Mouse (Mus musculus): ENCODE measurements around the gene Ppp3r1. TPM values are rescaled to one million over a fixed set of nuclear protein-coding genes. Genes with fewer than 3 reads are reported as not detected.

Gene Ppp3r1
- polyA plus RNA-seq, 1 experiment from 2014 or later = 89.3 TPM

DNA sequence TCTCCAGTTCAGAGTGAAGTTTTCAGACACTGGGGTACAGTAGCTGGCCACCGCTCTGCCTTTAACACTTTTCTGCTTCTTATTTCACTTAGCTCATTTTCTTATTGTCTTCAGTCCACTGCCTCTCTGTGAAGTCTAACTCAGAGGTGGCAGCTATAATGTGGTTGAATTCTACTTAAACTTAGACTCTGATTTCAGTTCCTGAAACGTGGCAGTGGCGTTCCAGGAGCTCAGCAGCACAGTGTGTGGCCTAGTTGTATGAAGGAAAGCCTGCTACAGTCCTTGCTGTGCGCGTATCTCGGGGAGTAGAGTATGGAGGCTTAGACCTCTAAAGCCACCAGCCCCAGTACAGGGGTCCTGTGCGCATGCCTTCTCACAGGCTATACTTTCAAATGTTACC, 7.6 kb downstream of the Ppp3r1 start:
- H3K9me3 ChIP-seq (ENCODE audit: control insufficient read depth, low read length) = no peaks in the 10 kb centered on the region
- H3K27me3 ChIP-seq (ENCODE audit: control insufficient read depth, insufficient read depth, low read length) = no peaks in the 10 kb centered on the region
- no peak overlapping the region for H3K9ac ChIP-seq (ENCODE audit: low read depth, low read length)
- H3K4me1 ChIP-seq (ENCODE audit: control insufficient read depth, insufficient read depth, low read length) = peaks cover 15% of the 10 kb centered on the region
- no peak overlapping the region for H3K27ac ChIP-seq (ENCODE audit: low read depth, low read length)
- ATAC-seq (ENCODE audit: low FRiP score, low TSS enrichment) = no peak
- no peaks in the 10 kb centered on the region for H3K36me3 ChIP-seq (ENCODE audit: control insufficient read depth, insufficient read depth, low read length)
- WGBS = 90% methylated on average over 7 of the region's 7 CpGs
- H3K4me2 ChIP-seq (replicated peaks; ENCODE audit: low read depth, low read length) = no peak overlapping the region
- H3K4me3 ChIP-seq (ENCODE audit: low read length) = no peak overlapping the region

DNA sequence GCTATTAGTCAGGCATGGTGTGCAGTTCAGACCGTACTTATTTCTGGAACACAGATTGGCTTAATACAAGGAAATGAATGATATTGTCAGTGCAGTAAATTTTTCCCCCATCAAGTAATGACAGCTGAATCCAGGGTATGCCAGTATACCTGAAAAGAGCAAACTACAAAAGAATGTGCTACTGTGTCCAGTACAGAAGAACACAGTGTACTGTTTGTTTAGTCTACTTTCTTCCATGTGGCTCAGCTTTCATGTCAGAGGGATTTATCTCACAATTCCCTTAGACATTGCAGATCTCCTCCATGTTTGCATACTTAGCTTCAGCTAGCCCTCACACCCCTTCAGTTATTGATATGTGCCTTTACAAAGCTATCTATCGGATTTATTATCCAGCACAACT, 10.2 kb downstream of the Ppp3r1 start:
- WGBS = 74% methylated on average over 2 of the region's 2 CpGs

DNA sequence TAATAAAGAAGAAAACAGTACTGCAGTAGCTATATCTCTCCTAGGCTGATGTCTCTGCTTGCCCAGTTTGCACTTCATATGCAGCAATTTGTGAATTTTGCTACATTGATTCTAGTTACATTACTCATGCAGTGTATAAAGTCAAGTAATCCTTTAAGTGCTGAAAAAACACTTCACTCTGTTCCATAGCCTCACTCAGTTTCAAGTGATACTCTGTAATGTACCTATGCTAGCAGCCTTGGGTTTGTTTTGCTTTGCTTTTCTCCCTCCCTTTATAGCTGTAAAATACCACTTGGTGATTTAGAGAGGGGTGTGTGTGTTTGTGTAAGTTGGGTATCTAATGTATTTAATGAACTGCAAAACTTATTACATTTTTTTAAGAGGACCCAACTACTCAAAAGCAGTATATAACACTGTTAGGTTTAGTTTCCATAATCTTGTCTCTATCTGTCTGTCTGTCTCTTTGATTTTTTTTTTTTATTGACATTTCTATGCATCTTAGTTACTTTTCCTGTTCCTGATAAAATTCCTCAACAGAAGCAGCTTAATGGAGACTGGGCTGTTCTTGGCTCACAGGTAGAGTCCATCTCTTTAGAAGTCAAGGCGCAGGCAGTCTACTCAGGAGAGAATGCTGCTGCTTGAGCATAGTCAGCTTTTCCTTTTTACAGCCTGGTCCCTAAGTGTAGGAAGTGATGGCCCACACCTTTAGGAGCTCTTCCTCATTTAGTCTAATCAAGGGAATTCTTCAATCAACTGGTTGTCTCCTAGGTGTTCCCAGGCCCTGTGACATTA, 12.1 kb downstream of the Ppp3r1 start:
- Histone ChIP-seq H3K27ac (ENCODE audit: low read depth, low read length) (no peak overlapping the region), H3K4me1 (ENCODE audit: control insufficient read depth, insufficient read depth, low read length) (no peaks in the 10 kb centered on the region), H3K4me3 (ENCODE audit: low read length) (no peak overlapping the region), H3K9me3 (ENCODE audit: control insufficient read depth, low read length) (peaks cover 2% of the 10 kb centered on the region; the same call in 1 of the 2 replicates), H3K9ac (ENCODE audit: low read depth, low read length) (no peak overlapping the region), H3K4me2 (replicated peaks; ENCODE audit: low read depth, low read length) (no peak overlapping the region), H3K27me3 (ENCODE audit: control insufficient read depth, insufficient read depth, low read length) (no peaks in the 10 kb centered on the region), H3K36me3 (ENCODE audit: control insufficient read depth, insufficient read depth, low read length) (no peaks in the 10 kb centered on the region)
- ATAC-seq (ENCODE audit: low FRiP score, low TSS enrichment) = no peak
- WGBS = 96% methylated on average over 1 of the region's 1 CpGs

More for the DNA sequence above, 10.2 kb downstream of the Ppp3r1 start:
- Histone ChIP-seq H3K4me1 (ENCODE audit: control insufficient read depth, insufficient read depth, low read length) (peaks cover 7% of the 10 kb centered on the region), H3K9ac (ENCODE audit: low read depth, low read length) (no peak overlapping the region), H3K4me2 (replicated peaks; ENCODE audit: low read depth, low read length) (no peak overlapping the region), H3K36me3 (ENCODE audit: control insufficient read depth, insufficient read depth, low read length) (no peaks in the 10 kb centered on the region), H3K4me3 (ENCODE audit: low read length) (no peak overlapping the region), H3K9me3 (ENCODE audit: control insufficient read depth, low read length) (peaks cover 2% of the 10 kb centered on the region; the same call in 1 of the 2 replicates), H3K27me3 (ENCODE audit: control insufficient read depth, insufficient read depth, low read length) (no peaks in the 10 kb centered on the region), H3K27ac (ENCODE audit: low read depth, low read length) (no peak overlapping the region)
- no peak for ATAC-seq (ENCODE audit: low FRiP score, low TSS enrichment)

DNA sequence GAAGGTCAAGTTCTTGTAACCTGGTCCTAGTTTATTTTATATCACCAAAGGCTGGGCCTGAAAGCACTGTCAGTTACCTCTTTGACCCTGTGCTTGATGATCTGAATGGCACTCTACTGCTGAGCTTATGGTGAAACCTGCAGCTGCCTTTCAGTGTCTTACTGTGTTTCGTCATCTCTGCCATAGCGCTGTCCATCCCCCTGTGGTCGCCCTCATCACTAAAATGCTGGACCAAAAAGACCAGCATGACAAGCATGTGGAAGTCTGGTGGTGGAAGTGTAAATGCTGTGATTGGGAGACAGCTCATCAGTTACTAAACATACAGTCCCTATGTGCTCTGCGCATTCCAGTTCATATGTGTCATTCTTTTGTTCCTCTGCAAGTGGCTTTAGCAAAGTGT, 13.2 kb downstream of the Ppp3r1 start:
- H3K4me2 ChIP-seq (replicated peaks; ENCODE audit: low read depth, low read length) = no peak overlapping the region
- H3K27me3 ChIP-seq (ENCODE audit: control insufficient read depth, insufficient read depth, low read length) = no peaks in the 10 kb centered on the region
- H3K9me3 ChIP-seq (ENCODE audit: control insufficient read depth, low read length) = peaks cover 2% of the 10 kb centered on the region; the same call in 1 of the 2 replicates
- no peaks in the 10 kb centered on the region for H3K36me3 ChIP-seq (ENCODE audit: control insufficient read depth, insufficient read depth, low read length)
- H3K4me1 ChIP-seq (ENCODE audit: control insufficient read depth, insufficient read depth, low read length) = no peaks in the 10 kb centered on the region
- no peak overlapping the region for H3K4me3 ChIP-seq (ENCODE audit: low read length)
- WGBS = 93% methylated on average over 4 of the region's 4 CpGs
- H3K27ac ChIP-seq (ENCODE audit: low read depth, low read length) = no peak overlapping the region
- H3K9ac ChIP-seq (ENCODE audit: low read depth, low read length) = no peak overlapping the region
- no peak for ATAC-seq (ENCODE audit: low FRiP score, low TSS enrichment)

DNA sequence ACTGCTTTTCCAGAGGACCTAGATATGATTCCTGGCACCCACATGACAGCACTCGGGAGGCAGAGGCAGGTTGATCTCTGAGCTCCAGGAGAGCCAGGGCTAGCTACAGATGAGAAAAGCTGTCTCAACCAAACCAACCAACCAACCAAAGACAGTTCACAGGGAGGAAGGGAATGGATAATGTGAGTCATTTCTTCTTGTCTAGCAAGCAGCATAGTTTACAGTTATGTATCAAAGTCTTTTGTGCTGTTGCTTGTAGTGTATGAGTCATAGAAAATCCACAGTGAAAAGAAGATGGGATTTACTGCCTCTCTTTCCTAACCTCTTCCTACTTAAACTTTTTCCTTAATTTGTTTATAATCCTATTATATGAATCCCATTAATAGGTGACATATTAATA, 17.6 kb downstream of the Ppp3r1 start:
- Histone ChIP-seq H3K4me1 (ENCODE audit: control insufficient read depth, insufficient read depth, low read length) (no peaks in the 10 kb centered on the region), H3K36me3 (ENCODE audit: control insufficient read depth, insufficient read depth, low read length) (no peaks in the 10 kb centered on the region), H3K4me2 (replicated peaks; ENCODE audit: low read depth, low read length) (no peak overlapping the region), H3K9ac (ENCODE audit: low read depth, low read length) (no peak overlapping the region), H3K27me3 (ENCODE audit: control insufficient read depth, insufficient read depth, low read length) (no peaks in the 10 kb centered on the region), H3K9me3 (ENCODE audit: control insufficient read depth, low read length) (peaks cover 2% of the 10 kb centered on the region; the same call in 1 of the 2 replicates), H3K4me3 (ENCODE audit: low read length) (no peak overlapping the region), H3K27ac (ENCODE audit: low read depth, low read length) (no peak overlapping the region)
- no peak for ATAC-seq (ENCODE audit: low FRiP score, low TSS enrichment)
- 91% methylated on average over 1 of the region's 1 CpGs for WGBS

DNA sequence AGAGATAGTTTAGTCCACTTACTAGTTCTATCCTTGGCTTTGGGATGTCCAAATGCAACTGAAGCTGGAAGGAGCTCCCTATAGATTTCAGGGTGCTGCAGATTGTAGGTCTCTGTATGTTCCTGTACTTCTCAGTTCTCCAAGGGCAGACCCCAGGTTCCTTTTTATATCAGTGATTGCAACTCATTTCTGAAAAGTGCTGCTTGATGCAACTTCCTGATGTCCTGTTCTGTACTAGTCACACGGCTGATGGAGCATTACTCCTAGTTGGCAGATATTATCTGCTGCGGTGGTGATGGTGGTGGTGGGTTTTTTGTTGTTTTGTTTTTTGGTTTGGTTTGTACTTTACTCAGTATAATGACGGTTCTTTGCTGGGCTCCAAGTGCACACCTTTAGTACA, 21.7 kb downstream of the Ppp3r1 start:
- no peak for ATAC-seq (ENCODE audit: low FRiP score, low TSS enrichment)
- no peaks in the 10 kb centered on the region for H3K9me3 ChIP-seq (ENCODE audit: control insufficient read depth, low read length)
- WGBS = 82% methylated on average over 3 of the region's 3 CpGs
- no peaks in the 10 kb centered on the region for H3K4me1 ChIP-seq (ENCODE audit: control insufficient read depth, insufficient read depth, low read length)
- H3K27me3 ChIP-seq (ENCODE audit: control insufficient read depth, insufficient read depth, low read length) = no peaks in the 10 kb centered on the region
- H3K4me3 ChIP-seq (ENCODE audit: low read length) = no peak overlapping the region
- no peaks in the 10 kb centered on the region for H3K36me3 ChIP-seq (ENCODE audit: control insufficient read depth, insufficient read depth, low read length)
- H3K9ac ChIP-seq (ENCODE audit: low read depth, low read length) = no peak overlapping the region
- no peak overlapping the region for H3K4me2 ChIP-seq (replicated peaks; ENCODE audit: low read depth, low read length)
- H3K27ac ChIP-seq (ENCODE audit: low read depth, low read length) = no peak overlapping the region

DNA sequence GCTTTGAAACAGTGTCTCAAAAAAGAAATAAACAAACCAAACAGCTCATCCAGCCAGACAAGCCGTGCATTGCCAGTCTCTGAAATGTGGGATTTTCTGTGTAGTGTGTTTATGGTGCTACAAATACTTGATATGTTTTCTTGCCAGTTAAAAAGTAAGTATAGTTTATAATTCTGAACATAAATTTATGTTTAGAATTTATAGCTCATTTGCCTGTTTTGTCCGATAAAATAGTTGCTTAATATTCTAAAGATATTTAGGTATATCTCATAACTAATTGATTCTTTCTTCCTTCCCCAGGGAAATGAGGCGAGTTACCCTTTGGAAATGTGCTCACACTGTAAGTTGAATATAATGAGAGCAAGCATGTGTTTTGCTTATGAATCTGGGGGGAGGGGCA, 22.7 kb downstream of the Ppp3r1 start, which contains the start of gene Wdr92:
Gene Wdr92 (plus strand): TSS at position 301 of the 400 bp plus-strand sequence.
- WGBS = 85% methylated on average over 3 of the region's 3 CpGs

DNA sequence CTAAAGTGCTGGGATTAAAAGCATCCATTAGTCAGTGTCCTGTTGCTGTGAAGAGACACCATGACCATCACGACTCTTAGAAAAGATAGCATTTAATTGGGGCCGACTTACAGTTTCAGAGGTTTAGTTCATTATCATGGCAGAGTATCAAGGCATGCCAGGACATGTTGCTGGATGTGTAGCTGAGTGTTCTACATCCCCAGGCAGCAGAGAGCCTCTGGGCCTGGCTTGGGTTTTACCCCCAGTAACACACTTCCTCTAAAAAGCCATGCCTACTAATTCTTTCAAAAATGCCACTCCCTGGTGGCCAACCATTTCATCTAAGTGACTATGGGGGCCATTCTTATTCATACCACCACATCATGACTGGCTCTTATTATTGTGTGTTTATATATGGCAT, 24.1 kb downstream of the Ppp3r1 start:
- H3K27me3 ChIP-seq (ENCODE audit: control insufficient read depth, insufficient read depth, low read length) = no peaks in the 10 kb centered on the region
- no peak for ATAC-seq (ENCODE audit: low FRiP score, low TSS enrichment)
- no peak overlapping the region for H3K4me2 ChIP-seq (replicated peaks; ENCODE audit: low read depth, low read length)
- no peaks in the 10 kb centered on the region; the same call in 1 of the 2 replicates for H3K36me3 ChIP-seq (ENCODE audit: control insufficient read depth, insufficient read depth, low read length)
- H3K9me3 ChIP-seq (ENCODE audit: control insufficient read depth, low read length) = no peaks in the 10 kb centered on the region
- H3K27ac ChIP-seq (ENCODE audit: low read depth, low read length) = no peak overlapping the region
- no peaks in the 10 kb centered on the region for H3K4me1 ChIP-seq (ENCODE audit: control insufficient read depth, insufficient read depth, low read length)
- 97% methylated on average over 2 of the region's 2 CpGs for WGBS
- H3K9ac ChIP-seq (ENCODE audit: low read depth, low read length) = no peak overlapping the region
- H3K4me3 ChIP-seq (ENCODE audit: low read length) = no peak overlapping the region

More for the DNA sequence above, 22.7 kb downstream of the Ppp3r1 start, which contains the start of gene Wdr92:
- Histone ChIP-seq H3K4me2 (replicated peaks; ENCODE audit: low read depth, low read length) (no peak within 1 kb of the TSS), H3K27me3 (ENCODE audit: control insufficient read depth, insufficient read depth, low read length) (no peaks in the 10 kb centered on the region), H3K4me3 (ENCODE audit: low read length) (no peak within 1 kb of the TSS), H3K36me3 (ENCODE audit: control insufficient read depth, insufficient read depth, low read length) (no peaks in the 10 kb centered on the region), H3K27ac (ENCODE audit: low read depth, low read length) (no peak within 1 kb of the TSS), H3K9me3 (ENCODE audit: control insufficient read depth, low read length) (no peaks in the 10 kb centered on the region), H3K4me1 (ENCODE audit: control insufficient read depth, insufficient read depth, low read length) (no peaks in the 10 kb centered on the region), H3K9ac (ENCODE audit: low read depth, low read length) (no peak within 1 kb of the TSS)
- ATAC-seq (ENCODE audit: low FRiP score, low TSS enrichment) = no peak

DNA sequence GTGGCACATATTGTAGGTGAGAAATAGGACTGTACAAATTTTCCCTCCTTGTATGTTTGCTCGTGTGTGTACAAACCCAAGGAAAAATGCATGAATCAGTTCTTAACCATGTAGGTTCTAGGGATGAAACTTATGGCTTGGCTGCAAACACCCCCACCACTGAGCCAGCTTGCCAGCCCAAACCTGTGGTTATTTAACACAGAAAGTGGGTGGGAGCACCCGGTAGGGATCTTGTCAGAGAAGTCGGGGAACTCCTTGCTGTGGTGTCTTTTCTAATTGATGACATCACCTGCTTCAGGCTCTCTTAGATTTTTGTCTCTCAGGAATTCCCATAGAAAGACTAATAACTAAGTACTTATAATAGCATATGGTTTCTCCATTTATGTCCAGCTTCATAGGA, 28.6 kb downstream of the Ppp3r1 start:
- no peaks in the 10 kb centered on the region for H3K27me3 ChIP-seq (ENCODE audit: control insufficient read depth, insufficient read depth, low read length)
- no peak for ATAC-seq (ENCODE audit: low FRiP score, low TSS enrichment)

More for the DNA sequence above, 28.6 kb downstream of the Ppp3r1 start:
- Histone ChIP-seq H3K9ac (ENCODE audit: low read depth, low read length) (no peak overlapping the region), H3K27ac (ENCODE audit: low read depth, low read length) (no peak overlapping the region), H3K36me3 (ENCODE audit: control insufficient read depth, insufficient read depth, low read length) (no peaks in the 10 kb centered on the region; the same call in 1 of the 2 replicates), H3K4me1 (ENCODE audit: control insufficient read depth, insufficient read depth, low read length) (no peaks in the 10 kb centered on the region), H3K4me2 (replicated peaks; ENCODE audit: low read depth, low read length) (no peak overlapping the region), H3K9me3 (ENCODE audit: control insufficient read depth, low read length) (no peaks in the 10 kb centered on the region), H3K4me3 (ENCODE audit: low read length) (no peak overlapping the region)
- WGBS = 90% methylated on average over 3 of the region's 3 CpGs
